Mouse (Mus musculus) midbrain, embryonic 16.5 days (tissue): ENCODE data around the gene Gm49405. TPM values are rescaled to one million over a fixed set of nuclear protein-coding genes. Genes with fewer than 3 reads are reported as not detected.

ENCODE experiments used
- ATAC-seq: fragments of 200-750 bp; cut with Nextera tagmentation; 2 replicates; pipeline ENCODE4 v1.8.0; 2017; ENCODE audit warnings: moderate TSS enrichment
- H3K27ac ChIP-seq: fragments of 300-500 bp; sonication (generic); 2 replicates; pipeline ENCODE4 v1.5.1; 2014; ENCODE audit warnings: mild to moderate bottlenecking, low read length, mixed read lengths
- H3K27me3 ChIP-seq: fragments of 300-500 bp; sonication (generic); 2 replicates; pipeline ENCODE4 v1.6.1; 2014; ENCODE audit warnings: low read depth, low read length, mixed read lengths; ENCODE audit not compliant: control insufficient read depth, insufficient read depth
- H3K36me3 ChIP-seq: fragments of 300-500 bp; sonication (generic); 2 replicates; pipeline ENCODE4 v1.6.1; 2014; ENCODE audit warnings: mild to moderate bottlenecking, low read length, moderate library complexity, mixed read lengths; ENCODE audit not compliant: control insufficient read depth, insufficient read depth
- H3K4me1 ChIP-seq: fragments of 300-500 bp; sonication (generic); 2 replicates; pipeline ENCODE4 v1.6.1; 2014; ENCODE audit warnings: mild to moderate bottlenecking, low read length, mixed read lengths; ENCODE audit not compliant: control insufficient read depth, insufficient read depth
- H3K4me2 ChIP-seq: fragments of 300-500 bp; sonication (generic); 2 replicates; pipeline ENCODE4 v1.6.1; 2014; ENCODE audit warnings: mild to moderate bottlenecking, low read length, mixed read lengths
- H3K4me3 ChIP-seq: fragments of 300-500 bp; sonication (generic); 2 replicates; pipeline ENCODE4 v1.5.1; 2014; ENCODE audit warnings: low read depth, mild to moderate bottlenecking, low read length, moderate library complexity, mixed read lengths
- H3K9ac ChIP-seq: fragments of 300-500 bp; sonication (generic); 2 replicates; pipeline ENCODE4 v1.6.1; 2014; ENCODE audit warnings: low read depth, low read length, mixed read lengths
- H3K9me3 ChIP-seq: fragments of 300-500 bp; sonication (generic); replicated peaks from 2 replicates; pipeline ENCODE4 v1.6.1; 2014; ENCODE audit warnings: mild to moderate bottlenecking, low read length, mixed read lengths; ENCODE audit not compliant: control insufficient read depth, poor library complexity, severe bottlenecking
- WGBS: fragments of 180-500 bp; shearing (Covaris S2); extraction: QIAGEN DNeasy Blood & Tissue Kit; methylation state at CpG from one replicate; pipeline ENCODE4 v1.1.7; 2014; 5-methylcytosine and 5-hydroxymethylcytosine counted together
- polyA plus RNA-seq: library from polyadenylated mRNA; unstranded; fragments of >200 nt; fragmentation: Nextera tagmentation; extraction: Ambion mirVana; gene quantifications from 2 replicates; pipeline ENCODE4 v1.2.1, GENCODE M21; 2015

Gm49405 gene
- polyA plus RNA-seq, 1 experiment from 2014 or later = 6.4 TPM

- H3K27me3 ChIP-seq = no peaks in the 10 kb centered on the region
- H3K4me3 ChIP-seq = no peak overlapping the region
- ATAC-seq = no peak
- H3K27ac ChIP-seq = no peak overlapping the region
- H3K4me2 ChIP-seq = peak overlapping the region; percentile 91
- WGBS = 94% methylated on average over 5 of the region's 5 CpGs
- peaks cover 16% of the 10 kb centered on the region for H3K4me1 ChIP-seq
- H3K9me3 ChIP-seq = no peaks in the 10 kb centered on the region
- H3K36me3 ChIP-seq = peaks cover 4% of the 10 kb centered on the region; the same call in 1 of the 2 replicates
- H3K9ac ChIP-seq = peak overlapping the region; percentile 93; the same call in 1 of the 2 replicates
Measured at GRCm38 (mm10) chr19:4001752-4002151, 1.3 kb downstream of the Gm49405 start.

- H3K4me1 ChIP-seq = peaks cover 16% of the 10 kb centered on the region
- H3K4me3 ChIP-seq = no peak within 1 kb of the TSS
Measured at GRCm38 (mm10) chr19:4003112-4003511, 2.7 kb downstream of the Gm49405 start, which contains the start of gene Doc2g. Gene Doc2g, plus strand, starts transcription at chr19:4003313.

GRCm38 (mm10) chr19:4003641-4004040 is 3.2 kb downstream of the Gm49405 start:
- ATAC-seq = no peak
- 84% methylated on average over 12 of the region's 12 CpGs for WGBS
- H3K27me3 ChIP-seq = no peaks in the 10 kb centered on the region
- peaks cover 21% of the 10 kb centered on the region for H3K36me3 ChIP-seq
- H3K4me1 ChIP-seq = peaks cover 16% of the 10 kb centered on the region
- no peaks in the 10 kb centered on the region for H3K9me3 ChIP-seq
- no peak overlapping the region for H3K4me3 ChIP-seq
- no peak overlapping the region for H3K27ac ChIP-seq
- no peak overlapping the region for H3K9ac ChIP-seq
- H3K4me2 ChIP-seq = no peak overlapping the region

More at GRCm38 (mm10) chr19:4003112-4003511, 2.7 kb downstream of the Gm49405 start, which contains the start of gene Doc2g:
- ATAC-seq = no peak
- Histone ChIP-seq H3K9me3 (no peaks in the 10 kb centered on the region), H3K27ac (no peak within 1 kb of the TSS), H3K9ac (no peak within 1 kb of the TSS), H3K4me2 (no peak within 1 kb of the TSS), H3K36me3 (peaks cover 16% of the 10 kb centered on the region), H3K27me3 (no peaks in the 10 kb centered on the region)
- WGBS = 94% methylated on average over 1 of the region's 1 CpGs

GRCm38 (mm10) chr19:4004331-4004730 is 3.9 kb downstream of the Gm49405 start:
- Histone ChIP-seq H3K4me3 (no peak overlapping the region), H3K4me1 (peaks cover 16% of the 10 kb centered on the region), H3K9me3 (no peaks in the 10 kb centered on the region), H3K4me2 (no peak overlapping the region), H3K36me3 (peaks cover 27% of the 10 kb centered on the region), H3K27me3 (no peaks in the 10 kb centered on the region), H3K9ac (no peak overlapping the region), H3K27ac (no peak overlapping the region)
- 87% methylated on average over 15 of the region's 15 CpGs for WGBS
- no peak for ATAC-seq

GRCm38 (mm10) chr19:4005091-4005490 is 4.7 kb downstream of the Gm49405 start:
- Histone ChIP-seq H3K9ac (no peak overlapping the region), H3K36me3 (peaks cover 28% of the 10 kb centered on the region), H3K27ac (no peak overlapping the region), H3K4me2 (no peak overlapping the region), H3K9me3 (no peaks in the 10 kb centered on the region), H3K27me3 (no peaks in the 10 kb centered on the region), H3K4me1 (peaks cover 12% of the 10 kb centered on the region), H3K4me3 (no peak overlapping the region)
- 92% methylated on average over 9 of the region's 9 CpGs for WGBS
- no peak for ATAC-seq

GRCm38 (mm10) chr19:4005971-4006370 is 5.5 kb downstream of the Gm49405 start:
- Histone ChIP-seq H3K4me3 (no peak overlapping the region), H3K36me3 (peaks cover 28% of the 10 kb centered on the region), H3K4me1 (peaks cover 14% of the 10 kb centered on the region), H3K9ac (no peak overlapping the region), H3K9me3 (no peaks in the 10 kb centered on the region), H3K4me2 (no peak overlapping the region), H3K27ac (no peak overlapping the region), H3K27me3 (no peaks in the 10 kb centered on the region)
- no peak for ATAC-seq
- 95% methylated on average over 8 of the region's 8 CpGs for WGBS

GRCm38 (mm10) chr19:4011086-4011485 is 10.7 kb downstream of the Gm49405 start:
- Histone ChIP-seq H3K27ac (no peak overlapping the region), H3K4me3 (no peak overlapping the region), H3K27me3 (no peaks in the 10 kb centered on the region), H3K4me2 (no peak overlapping the region), H3K9ac (no peak overlapping the region), H3K9me3 (no peaks in the 10 kb centered on the region), H3K36me3 (peaks cover 24% of the 10 kb centered on the region), H3K4me1 (peaks cover 17% of the 10 kb centered on the region)
- no peak for ATAC-seq
- 91% methylated on average over 5 of the region's 5 CpGs for WGBS

GRCm38 (mm10) chr19:4012432-4013022 is 12.1 kb downstream of the Gm49405 start, which contains the start of gene Ndufv1:
Gene Ndufv1, minus strand, starts transcription at chr19:4012806.
- Histone ChIP-seq H3K4me2 (peak within 1 kb of the TSS; percentile 68), H3K4me3 (peak within 1 kb of the TSS; percentile 85), H3K4me1 (peaks cover 17% of the 10 kb centered on the region), H3K27me3 (no peaks in the 10 kb centered on the region), H3K36me3 (peaks cover 18% of the 10 kb centered on the region), H3K9ac (peak within 1 kb of the TSS; percentile 86), H3K9me3 (no peaks in the 10 kb centered on the region), H3K27ac (peak within 1 kb of the TSS; percentile 81)
- peak; percentile 99 for ATAC-seq
- under 1% methylated on average over 45 of the region's 45 CpGs for WGBS

- no peaks in the 10 kb centered on the region for H3K27me3 ChIP-seq
- peak overlapping the region; percentile 55 for H3K4me2 ChIP-seq
- H3K4me1 ChIP-seq = peaks cover 17% of the 10 kb centered on the region
- H3K27ac ChIP-seq = no peak overlapping the region
- WGBS = 26% methylated on average over 9 of the region's 9 CpGs
- no peaks in the 10 kb centered on the region for H3K9me3 ChIP-seq
- peak; percentile 49 for ATAC-seq
- peak overlapping the region; percentile 85 for H3K4me3 ChIP-seq
- 0 out of 2 replicates have a peak overlapping the region, but pooled peaks have one; percentile 38 for H3K9ac ChIP-seq
- peaks cover 13% of the 10 kb centered on the region for H3K36me3 ChIP-seq
Measured at GRCm38 (mm10) chr19:4013066-4013465, 12.6 kb downstream of the Gm49405 start.
